Mouse (Mus musculus) heart, embryonic 15.5 days (tissue): ENCODE measurements around the gene Ybx3. TPM values are rescaled to one million over a fixed set of nuclear protein-coding genes. Genes with fewer than 3 reads are reported as not detected.

ENCODE experiments used
- ATAC-seq: fragments of 200-750 bp; cut with Nextera tagmentation; replicated peaks from 2 replicates; pipeline ENCODE4 v1.8.0; 2017; ENCODE audit warnings: low read depth, moderate TSS enrichment; ENCODE audit not compliant: insufficient number of reproducible peaks, insufficient read depth, low FRiP score
- H3K27ac ChIP-seq: fragments of 300-500 bp; sonication (generic); 2 replicates; pipeline ENCODE4 v1.5.1; 2015; ENCODE audit warnings: mild to moderate bottlenecking, inconsistent platforms
- H3K27me3 ChIP-seq: fragments of 300-500 bp; sonication (generic); 2 replicates; pipeline ENCODE4 v1.6.1; 2015; ENCODE audit warnings: inconsistent platforms
- H3K36me3 ChIP-seq: fragments of 300-500 bp; sonication (generic); 2 replicates; pipeline ENCODE4 v1.6.1; 2015; ENCODE audit warnings: mild to moderate bottlenecking, inconsistent platforms
- H3K4me1 ChIP-seq: fragments of 300-500 bp; sonication (generic); replicated peaks from 2 replicates; pipeline ENCODE4 v1.6.1; 2015; ENCODE audit warnings: inconsistent platforms
- H3K4me2 ChIP-seq: fragments of 300-500 bp; sonication (generic); 2 replicates; pipeline ENCODE4 v1.6.1; 2015; ENCODE audit warnings: inconsistent platforms, mild to moderate bottlenecking, moderate library complexity
- H3K4me3 ChIP-seq: fragments of 300-500 bp; sonication (generic); 2 replicates; pipeline ENCODE4 v1.5.1; 2015; ENCODE audit warnings: mild to moderate bottlenecking, inconsistent platforms
- H3K9ac ChIP-seq: fragments of 300-500 bp; sonication (generic); 2 replicates; pipeline ENCODE4 v1.6.1; 2015; ENCODE audit warnings: mild to moderate bottlenecking, inconsistent platforms
- H3K9me3 ChIP-seq: fragments of 300-500 bp; sonication (generic); replicated peaks from 2 replicates; pipeline ENCODE4 v1.6.1; 2016; ENCODE audit warnings: inconsistent platforms
- WGBS: fragments of 180-500 bp; shearing (Covaris S2); methylation state at CpG from one replicate; pipeline ENCODE4 v1.1.7; 2015; ENCODE audit warnings: mixed read lengths; 5-methylcytosine and 5-hydroxymethylcytosine counted together
- polyA plus RNA-seq: library from polyadenylated mRNA; unstranded; fragments of >200 nt; fragmentation: Nextera tagmentation; extraction: Ambion mirVana; gene quantifications from 2 replicates; pipeline ENCODE4 v1.2.1, GENCODE M21; 2015

Ybx3 gene
- polyA plus RNA-seq, result 49.1 and 52.1 TPM in 2 replicates

DNA sequence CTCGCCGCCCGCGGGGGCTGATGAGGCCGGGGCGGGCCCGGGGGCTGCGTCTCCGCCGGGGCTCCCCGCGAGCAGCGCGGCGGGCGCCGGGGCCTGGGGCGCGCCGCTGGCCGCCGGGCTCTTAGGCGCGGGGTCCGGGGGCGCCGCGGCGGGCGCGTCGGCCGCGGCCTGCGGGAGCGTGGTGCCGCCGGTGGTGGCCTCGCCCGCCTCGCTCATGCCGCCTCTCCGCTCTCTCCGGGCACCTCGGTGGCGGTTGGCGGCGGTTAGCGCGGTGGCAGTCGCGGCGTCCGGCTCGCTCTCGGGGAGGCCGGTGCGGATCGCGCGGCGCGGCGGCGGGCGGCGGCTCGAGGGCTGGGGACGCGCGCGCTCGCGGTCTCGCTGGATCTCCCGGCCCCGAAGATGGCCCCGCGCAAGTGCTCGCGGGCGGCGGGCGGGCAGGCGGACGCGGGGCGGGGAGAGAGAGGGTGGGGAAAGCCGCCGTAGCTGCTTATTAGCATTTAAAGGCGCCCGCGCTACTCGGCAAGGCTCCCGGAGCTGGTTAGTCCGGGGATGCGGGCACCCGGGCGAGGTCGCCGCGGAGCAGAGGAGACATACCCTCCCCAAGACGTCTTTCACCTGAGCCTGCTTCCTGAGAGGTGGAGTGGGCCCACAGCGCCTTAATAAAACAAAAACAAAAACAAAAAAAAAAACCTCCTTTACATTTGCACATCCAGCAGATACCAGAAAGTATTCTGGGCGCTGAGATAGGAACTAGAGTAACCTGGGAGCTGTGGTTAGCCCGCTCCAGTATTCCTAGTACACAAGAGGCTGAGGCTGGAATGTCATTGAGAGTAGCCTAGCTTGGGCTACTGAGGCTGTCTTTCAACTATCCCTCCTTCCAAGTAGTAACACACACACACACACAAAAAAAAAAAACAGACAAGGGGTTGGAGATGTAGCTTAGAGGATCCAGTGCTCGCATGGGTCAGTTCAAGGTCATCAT lies at the start of gene Ybx3:
TSS of gene Ybx3 (minus strand) at position 437 of the 982 bp plus-strand sequence.
- peak within 1 kb of the TSS; percentile 90 for H3K4me3 ChIP-seq
- H3K36me3 ChIP-seq, result no peaks in the 10 kb centered on the region
- ATAC-seq, result peak; percentile 90
- under 1% methylated on average over 74 of the region's 107 CpGs for WGBS
- no peaks in the 10 kb centered on the region for H3K27me3 ChIP-seq
- peak within 1 kb of the TSS; percentile 95 for H3K9ac ChIP-seq
- H3K27ac ChIP-seq, result peak within 1 kb of the TSS; percentile 92
- no peaks in the 10 kb centered on the region for H3K9me3 ChIP-seq
- peaks cover 36% of the 10 kb centered on the region for H3K4me1 ChIP-seq
- peak within 1 kb of the TSS; percentile 87 for H3K4me2 ChIP-seq

DNA sequence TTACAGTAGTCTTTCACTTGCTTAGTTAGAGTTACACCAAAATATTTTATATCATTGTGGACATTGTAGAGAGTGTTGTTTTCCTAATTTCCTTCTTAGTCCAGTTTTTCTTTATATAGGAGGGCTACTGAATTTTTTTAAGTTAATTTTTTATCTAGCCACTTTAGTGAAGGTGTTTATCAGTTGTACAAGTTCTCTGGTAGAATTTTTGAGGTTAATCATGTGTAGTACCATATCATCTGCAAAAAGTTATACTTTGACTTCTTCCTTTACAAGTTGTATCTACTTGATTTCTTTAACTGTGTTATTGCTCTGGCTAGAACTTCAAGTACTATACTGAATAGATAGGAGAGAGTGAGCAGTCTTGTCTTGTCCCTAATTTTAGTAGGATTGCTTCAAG lies 48.4 kb upstream of the Ybx3 start:
- no peak overlapping the region for H3K4me2 ChIP-seq

GRCm38 (mm10) chr6:131434088-131434487 lies 45.8 kb upstream of the Ybx3 start:
- Histone ChIP-seq H3K4me1 (peaks cover 4% of the 10 kb centered on the region), H3K27ac (no peak overlapping the region), H3K27me3 (peaks cover 3% of the 10 kb centered on the region; the same call in 1 of the 2 replicates), H3K9me3 (no peaks in the 10 kb centered on the region), H3K36me3 (no peaks in the 10 kb centered on the region), H3K4me2 (peak overlapping the region; percentile 80), H3K4me3 (peak overlapping the region; percentile 44), H3K9ac (no peak overlapping the region)
- WGBS, result 52% methylated on average over 1 of the region's 1 CpGs
- ATAC-seq, result no peak

More for the DNA sequence above, 48.4 kb upstream of the Ybx3 start:
- Histone ChIP-seq H3K9me3 (no peaks in the 10 kb centered on the region), H3K4me1 (peaks cover 4% of the 10 kb centered on the region), H3K27me3 (peaks cover 3% of the 10 kb centered on the region; the same call in 1 of the 2 replicates), H3K4me3 (no peak overlapping the region), H3K27ac (no peak overlapping the region), H3K36me3 (no peaks in the 10 kb centered on the region), H3K9ac (no peak overlapping the region)
- no peak for ATAC-seq

- 6% methylated on average over 39 of the region's 39 CpGs for WGBS
- H3K9ac ChIP-seq, result peak overlapping the region; percentile 41
- H3K27ac ChIP-seq, result no peak overlapping the region
- H3K4me3 ChIP-seq, result peak overlapping the region; percentile 44
- no peaks in the 10 kb centered on the region for H3K9me3 ChIP-seq
- H3K27me3 ChIP-seq, result peaks cover 3% of the 10 kb centered on the region; the same call in 1 of the 2 replicates
- H3K4me1 ChIP-seq, result peaks cover 4% of the 10 kb centered on the region
- no peaks in the 10 kb centered on the region for H3K36me3 ChIP-seq
- H3K4me2 ChIP-seq, result peak overlapping the region; percentile 80
- peak; percentile 39; the same call in 1 of the 2 replicates for ATAC-seq
Observed at GRCm38 (mm10) chr6:131433153-131434048, 45.1 kb upstream of the Ybx3 start.

GRCm38 (mm10) chr6:131421572-131421971 lies 33.3 kb upstream of the Ybx3 start:
- whole genome bisulfite sequencing, result 53% methylated on average over 3 of the region's 3 CpGs
- Histone ChIP-seq H3K36me3 (no peaks in the 10 kb centered on the region), H3K27me3 (no peaks in the 10 kb centered on the region), H3K4me1 (no peaks in the 10 kb centered on the region), H3K9ac (no peak overlapping the region), H3K4me3 (no peak overlapping the region), H3K4me2 (no peak overlapping the region), H3K9me3 (no peaks in the 10 kb centered on the region), H3K27ac (no peak overlapping the region)
- no peak for ATAC-seq

DNA sequence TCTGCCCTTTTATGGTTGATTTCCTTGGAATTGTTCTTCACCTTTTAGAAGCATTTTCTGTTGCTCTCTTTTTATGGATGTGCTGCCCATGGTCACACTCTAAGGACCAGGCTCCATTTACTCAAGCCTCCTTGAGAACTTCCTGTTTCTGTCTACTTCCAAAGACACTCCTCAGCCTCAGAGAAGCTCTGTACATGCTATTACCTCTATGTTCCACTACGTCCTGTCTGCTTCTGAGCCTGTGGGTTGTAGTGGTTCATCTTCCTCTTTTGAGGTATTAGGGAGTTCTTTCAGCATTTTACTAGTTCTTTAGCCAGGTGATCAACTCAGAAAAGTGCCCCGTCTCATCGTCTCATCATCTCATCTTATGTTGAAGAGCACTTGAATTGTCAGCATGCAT lies 31.3 kb upstream of the Ybx3 start:
- no peak for ATAC-seq

GRCm38 (mm10) chr6:131418770-131419169 lies 30.5 kb upstream of the Ybx3 start:
- Histone ChIP-seq H3K4me3 (no peak overlapping the region), H3K27ac (no peak overlapping the region), H3K27me3 (no peaks in the 10 kb centered on the region), H3K36me3 (no peaks in the 10 kb centered on the region), H3K9me3 (no peaks in the 10 kb centered on the region), H3K9ac (no peak overlapping the region), H3K4me2 (no peak overlapping the region), H3K4me1 (no peaks in the 10 kb centered on the region)
- no peak for ATAC-seq

More for the DNA sequence above, 31.3 kb upstream of the Ybx3 start:
- 71% methylated on average over 3 of the region's 3 CpGs for WGBS
- Histone ChIP-seq H3K4me3 (no peak overlapping the region), H3K36me3 (no peaks in the 10 kb centered on the region), H3K9ac (no peak overlapping the region), H3K9me3 (no peaks in the 10 kb centered on the region), H3K27me3 (no peaks in the 10 kb centered on the region), H3K27ac (no peak overlapping the region), H3K4me2 (no peak overlapping the region), H3K4me1 (no peaks in the 10 kb centered on the region)

DNA sequence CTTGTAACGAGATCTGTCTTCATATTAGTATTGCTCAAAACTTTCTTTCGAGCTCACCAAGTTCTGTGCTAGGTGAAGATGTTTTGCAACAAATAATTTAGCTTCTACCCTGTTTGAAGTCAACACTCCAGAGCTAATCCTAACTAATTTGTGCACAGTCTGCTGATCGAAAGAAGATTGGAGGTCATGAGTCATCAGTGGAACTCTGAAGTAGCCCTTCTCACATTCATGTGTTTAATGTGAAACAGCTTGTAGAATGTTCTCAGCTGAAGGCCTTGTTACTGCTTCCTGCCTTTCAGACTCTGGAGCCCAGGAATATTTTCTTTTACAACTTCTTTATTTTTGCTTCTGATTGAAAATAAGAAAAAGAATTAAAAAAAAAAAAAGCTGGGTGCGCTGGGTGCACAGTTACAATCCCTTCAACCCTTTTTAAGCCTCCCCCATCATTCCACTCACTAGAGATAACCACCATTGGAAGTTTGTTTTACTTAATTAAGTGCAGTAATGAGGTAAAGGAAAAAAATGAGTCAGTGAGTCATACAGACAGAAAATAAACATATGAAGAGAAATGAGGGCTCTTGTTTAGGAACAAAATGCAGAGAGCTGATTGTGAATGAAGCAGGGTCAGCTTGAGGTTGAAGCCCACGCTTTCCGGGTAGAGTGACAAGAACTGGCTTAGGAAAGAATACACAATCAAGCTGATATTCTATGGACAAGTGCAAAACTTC lies 23.0 kb upstream of the Ybx3 start:
- Histone ChIP-seq H3K4me3 (no peak overlapping the region), H3K9me3 (no peaks in the 10 kb centered on the region), H3K36me3 (no peaks in the 10 kb centered on the region), H3K27ac (no peak overlapping the region), H3K9ac (no peak overlapping the region), H3K4me2 (no peak overlapping the region), H3K27me3 (no peaks in the 10 kb centered on the region), H3K4me1 (no peaks in the 10 kb centered on the region)
- ATAC-seq, result no peak
- WGBS, result 65% methylated on average over 6 of the region's 6 CpGs

DNA sequence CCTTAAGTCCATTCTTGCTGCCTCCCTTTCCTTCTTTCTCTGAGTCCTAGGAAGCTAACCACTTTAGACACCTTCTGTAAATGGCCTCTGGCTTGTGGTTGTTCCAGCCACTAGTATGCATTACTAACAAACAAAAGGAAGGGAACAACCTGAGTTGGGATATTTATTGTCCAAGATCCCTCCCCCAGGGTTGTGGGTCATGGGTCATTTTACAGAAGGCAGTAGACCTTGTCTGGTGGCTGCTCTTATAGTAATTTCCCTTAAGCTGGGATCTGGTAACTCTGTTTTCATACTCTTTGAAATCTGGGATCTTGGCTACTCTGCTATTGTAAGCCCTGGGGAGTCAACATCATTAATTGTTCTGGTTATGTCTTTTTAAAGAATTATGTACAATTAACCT lies 18.7 kb upstream of the Ybx3 start:
- H3K27me3 ChIP-seq, result no peaks in the 10 kb centered on the region
- H3K4me1 ChIP-seq, result no peaks in the 10 kb centered on the region
- H3K9me3 ChIP-seq, result no peaks in the 10 kb centered on the region
- no peaks in the 10 kb centered on the region for H3K36me3 ChIP-seq
- no peak overlapping the region for H3K4me2 ChIP-seq
- H3K27ac ChIP-seq, result no peak overlapping the region
- ATAC-seq, result no peak
- H3K4me3 ChIP-seq, result no peak overlapping the region
- no peak overlapping the region for H3K9ac ChIP-seq

- no peaks in the 10 kb centered on the region for H3K9me3 ChIP-seq
- ATAC-seq, result no peak
- no peak overlapping the region for H3K9ac ChIP-seq
- H3K4me2 ChIP-seq, result no peak overlapping the region
- no peak overlapping the region for H3K4me3 ChIP-seq
- 16% methylated on average over 2 of the region's 2 CpGs for WGBS
- no peaks in the 10 kb centered on the region for H3K4me1 ChIP-seq
- no peaks in the 10 kb centered on the region for H3K36me3 ChIP-seq
- H3K27ac ChIP-seq, result no peak overlapping the region
- H3K27me3 ChIP-seq, result no peaks in the 10 kb centered on the region
Observed at GRCm38 (mm10) chr6:131405896-131406295, 17.6 kb upstream of the Ybx3 start.

DNA sequence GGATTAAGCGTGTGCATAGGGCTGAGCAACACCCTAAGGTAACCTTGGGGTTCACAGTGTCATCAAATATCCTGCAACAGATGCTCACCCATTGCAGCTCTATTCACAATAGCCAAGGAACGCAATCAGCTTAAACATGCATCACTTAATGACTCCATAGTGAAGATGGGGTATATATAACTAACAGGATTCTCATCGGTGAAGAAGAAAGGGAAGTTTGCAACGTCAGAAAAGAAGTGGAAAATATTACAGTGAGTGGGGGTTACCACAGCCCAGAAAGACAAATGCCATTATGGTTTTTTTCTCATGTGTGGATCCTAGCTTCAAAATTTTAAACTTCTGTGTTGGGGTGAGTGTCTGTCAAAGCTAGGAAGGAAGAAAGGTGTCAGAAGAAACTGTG lies 16.9 kb upstream of the Ybx3 start:
- Histone ChIP-seq H3K27ac (no peak overlapping the region), H3K9me3 (no peaks in the 10 kb centered on the region), H3K27me3 (no peaks in the 10 kb centered on the region), H3K9ac (no peak overlapping the region), H3K4me3 (no peak overlapping the region), H3K36me3 (no peaks in the 10 kb centered on the region), H3K4me1 (no peaks in the 10 kb centered on the region), H3K4me2 (no peak overlapping the region)
- WGBS, result 74% methylated on average over 4 of the region's 4 CpGs
- ATAC-seq, result no peak
